Mouse (Mus musculus) activated CD4-positive, CD25-positive, alpha-beta regulatory T cell (primary cell): ENCODE data around the gene Crocc. TPM values are rescaled to one million over a fixed set of nuclear protein-coding genes. Genes with fewer than 3 reads are reported as not detected.

Source experiments
- polyA plus RNA-seq, 2 experiments: library from polyadenylated mRNA; unstranded; fragments of 100-300 nt; shearing (Covaris generic); gene quantifications; one replicate each; pipeline ENCODE4 v1.2.1; 2017

Gene Crocc
- polyA plus RNA-seq, result 1 to 10 TPM; 1.2 to 2.0 TPM

DNA sequence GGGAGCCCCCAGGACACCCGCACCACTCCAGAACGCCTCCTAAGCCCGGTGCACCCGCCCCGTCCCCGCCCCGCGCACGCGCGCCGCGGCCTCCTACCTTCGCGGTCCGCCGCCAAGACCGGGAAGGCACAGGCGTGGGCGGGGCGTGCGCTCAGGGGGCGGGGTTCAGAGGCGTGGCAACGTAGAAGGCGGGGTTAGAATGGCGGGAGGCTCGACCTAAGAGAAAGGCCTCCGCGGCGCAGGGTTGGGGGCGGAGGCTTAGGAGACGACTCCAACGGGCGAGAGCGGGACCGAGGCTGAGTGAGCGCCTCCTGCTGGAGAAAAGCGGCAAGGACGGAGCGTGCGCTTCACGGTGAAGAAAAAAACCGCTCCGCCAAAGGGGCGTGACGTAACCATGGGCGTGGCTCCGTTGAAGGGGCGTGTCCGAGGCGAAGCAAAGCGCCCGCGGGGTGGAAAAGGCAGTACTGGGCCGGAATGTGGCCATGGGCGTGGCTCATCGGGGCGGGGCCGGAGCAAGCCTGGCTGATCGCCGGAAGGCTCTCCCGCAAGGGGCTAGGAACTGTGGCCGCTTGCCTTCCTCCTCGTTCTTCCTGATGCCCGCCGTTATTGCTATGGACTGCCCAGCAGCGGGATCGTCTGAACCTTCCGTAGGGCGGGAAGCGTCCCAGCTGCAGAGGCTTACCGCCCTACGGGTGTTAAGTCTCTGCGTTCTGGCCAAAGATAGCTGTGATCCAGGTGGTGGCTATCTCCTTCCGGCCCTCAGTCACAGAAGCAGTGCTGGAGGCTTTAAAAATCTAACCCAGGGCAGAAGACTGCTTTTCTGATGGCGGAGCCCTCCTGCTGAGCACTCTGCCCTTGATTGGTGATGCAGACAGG lies at the start of gene Crocc:
TSS of gene Crocc (minus strand) at position 125 of the 876 bp plus-strand sequence.

DNA sequence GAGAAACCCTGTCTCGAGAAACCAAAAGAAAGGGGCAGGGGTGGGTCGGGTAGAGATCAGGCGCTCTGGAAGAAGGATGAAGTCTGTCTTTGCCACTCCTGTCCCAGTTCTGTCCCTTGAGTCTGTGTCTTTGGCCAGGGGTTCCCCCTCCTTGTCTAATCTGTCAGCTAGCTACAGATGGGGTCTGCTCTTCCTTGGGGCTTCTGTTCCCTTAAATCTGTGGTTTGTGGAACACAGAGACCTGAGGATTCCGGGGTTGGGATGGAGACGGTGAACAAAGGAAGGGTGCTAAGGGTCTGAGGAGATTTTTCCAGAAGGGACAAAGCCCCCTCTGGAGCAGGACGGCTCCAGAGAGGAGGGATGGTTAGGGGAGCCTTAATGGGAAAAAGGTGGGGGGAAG lies 27.7 kb upstream of the Crocc start, which contains the start of gene Spata21:
TSS of gene Spata21 (plus strand) at position 301 of the 400 bp plus-strand sequence.

DNA sequence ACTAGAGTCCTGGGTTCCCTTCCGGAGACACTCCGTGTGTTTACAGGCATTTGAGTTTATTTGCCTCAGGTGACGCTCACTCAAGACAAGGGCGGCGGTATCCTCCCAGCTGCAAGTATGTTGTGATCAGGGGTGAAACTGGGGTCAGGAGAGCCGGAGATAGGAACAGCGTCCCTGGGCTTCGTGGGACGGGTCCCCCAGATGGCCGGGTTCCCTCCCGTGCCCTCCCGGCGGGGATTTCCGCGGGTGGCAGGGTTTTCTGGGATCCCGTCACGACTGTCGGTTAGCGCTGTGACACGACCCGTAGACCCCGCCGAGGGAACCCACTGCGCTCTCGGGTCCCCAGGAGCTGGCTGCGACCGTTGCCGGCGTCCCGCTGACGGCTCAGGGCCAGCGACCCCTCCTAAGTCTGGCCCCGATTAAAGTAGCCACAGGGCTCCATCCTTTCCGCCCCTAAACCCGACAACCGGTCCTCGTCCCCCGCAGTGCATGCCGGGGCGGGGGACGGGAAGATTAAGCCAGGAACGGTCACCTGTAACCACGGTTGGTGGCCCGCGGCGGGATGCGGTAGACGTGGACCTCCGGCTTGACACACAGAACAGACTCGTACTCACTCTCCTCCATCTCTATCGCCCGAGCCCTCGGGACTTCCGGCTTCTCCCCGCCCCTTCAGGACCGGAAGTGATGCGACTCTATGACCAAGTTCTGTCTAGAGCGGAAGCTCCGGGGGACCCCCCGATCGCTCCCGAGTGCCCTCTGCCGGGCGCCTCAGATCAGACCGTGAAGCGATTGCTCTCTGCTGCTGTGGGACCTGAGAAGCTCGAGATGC lies 17.5 kb upstream of the Crocc start, which contains the start of gene Necap2:
TSS of gene Necap2 (minus strand) at position 677 of the 829 bp plus-strand sequence.

DNA sequence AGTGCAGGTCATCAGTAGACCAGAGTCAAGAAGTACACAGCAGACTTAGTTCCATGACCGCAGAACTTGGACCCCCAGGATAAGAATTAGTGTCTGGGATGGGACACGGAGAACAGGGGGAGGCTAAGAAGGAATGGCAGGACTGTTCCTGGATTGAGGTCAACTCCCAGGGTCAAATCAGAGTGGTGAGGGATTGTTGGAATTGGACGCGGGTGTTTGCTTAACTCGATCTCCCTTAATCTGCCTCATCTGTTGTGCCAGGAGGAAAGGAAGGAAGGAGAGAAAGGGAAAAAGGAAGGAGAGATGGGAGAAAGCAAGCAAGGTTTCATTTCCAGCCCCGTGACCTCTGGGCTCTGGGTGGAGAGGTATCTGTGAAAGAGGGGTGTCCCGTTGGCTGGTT lies 50.2 kb downstream of the Crocc start, which contains the start of gene Mfap2:
TSS of gene Mfap2 (plus strand) at position 301 of the 400 bp plus-strand sequence.

DNA sequence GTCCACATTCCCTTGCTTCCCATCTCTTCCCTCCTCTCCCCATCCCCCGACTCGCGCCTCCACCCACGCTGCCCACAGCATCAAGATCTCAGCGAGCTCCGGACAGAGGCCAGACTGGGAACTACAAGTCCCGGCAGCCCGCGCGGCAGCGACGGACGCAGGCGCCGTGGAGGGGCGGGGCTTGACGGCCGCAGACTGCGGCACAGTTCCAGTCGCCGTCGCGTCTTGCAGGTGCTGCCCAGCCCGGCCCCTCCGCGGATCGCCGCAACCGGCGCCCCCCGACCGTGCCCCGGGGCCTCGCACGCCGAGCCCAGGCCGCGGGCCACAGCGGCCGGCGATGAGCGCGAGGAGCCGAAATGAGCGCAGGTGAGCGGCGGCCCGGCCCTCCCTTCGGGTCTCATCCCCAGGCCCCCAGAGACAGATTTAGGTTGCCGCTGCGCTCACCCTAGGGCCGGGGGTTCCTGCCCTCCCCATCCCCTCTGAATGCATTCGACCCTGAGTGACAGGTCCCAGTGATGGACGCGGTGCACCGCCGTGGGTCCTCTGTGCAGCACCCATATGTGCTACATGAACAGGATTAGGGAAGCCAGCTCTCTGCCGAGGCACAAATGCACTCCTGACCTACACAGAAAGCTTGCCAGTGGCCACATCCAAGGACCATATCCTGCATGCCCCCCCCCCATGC lies 73.5 kb downstream of the Crocc start, which contains the start of gene Atp13a2:
TSS of gene Atp13a2 (plus strand) at position 163 of the 685 bp plus-strand sequence.

Other genes starting within 250 kb of the Crocc start
- under 1 TPM; 0.41 to 0.67 TPM for gene Padi3, start 249.9 kb downstream of the Crocc start, polyA plus RNA-seq
- under 1 TPM; 0.27 to 0.38 TPM for gene Padi1, start 214.8 kb downstream of the Crocc start, polyA plus RNA-seq
- gene Padi2, start 154.2 kb downstream of the Crocc start, polyA plus RNA-seq, result 10 to 100 TPM in 1 of 2 experiments, 1 to 10 TPM in 1; 8.6 to 25.8 TPM
- gene Sdhb, start 99.3 kb downstream of the Crocc start, polyA plus RNA-seq, result 100 to 1,000 TPM; 302 to 309 TPM
- 10 to 100 TPM; 32.2 to 51.2 TPM for gene Atp13a2, start 73.7 kb downstream of the Crocc start, polyA plus RNA-seq
- gene Mfap2, start 50.1 kb downstream of the Crocc start, polyA plus RNA-seq, result not detected
- gene Necap2, start 17.8 kb upstream of the Crocc start, polyA plus RNA-seq, result 100 to 1,000 TPM in 1 of 2 experiments, 10 to 100 TPM in 1; 94.8 to 160 TPM
- gene Spata21, start 27.8 kb upstream of the Crocc start, polyA plus RNA-seq, result under 1 TPM; 0.25 to 0.48 TPM
- 10 to 100 TPM; 50.1 to 65.1 TPM for gene Szrd1, start 79.2 kb upstream of the Crocc start, polyA plus RNA-seq
- 10 to 100 TPM; 15.4 to 22.7 TPM for gene Fbxo42, start 87.4 kb upstream of the Crocc start, polyA plus RNA-seq
- gene Rsg1, start 153.4 kb upstream of the Crocc start, polyA plus RNA-seq, result 1 to 10 TPM; 2.2 to 4.3 TPM
- under 1 TPM; 0.15 to 0.30 TPM for gene Arhgef19, start 178.9 kb upstream of the Crocc start, polyA plus RNA-seq
- gene Epha2, start 240.7 kb upstream of the Crocc start, polyA plus RNA-seq, result not detected